Mouse (Mus musculus) liver, embryonic 11.5 days (tissue): Measurements from ENCODE around the gene Trpm6. TPM values are rescaled to one million over a fixed set of nuclear protein-coding genes. Genes with fewer than 3 reads are reported as not detected.

ENCODE experiments used
- ATAC-seq: fragments of 200-750 bp; cut with Nextera tagmentation; replicated peaks from 2 replicates; pipeline ENCODE4 v1.8.0; 2017; ENCODE audit warnings: moderate number of reproducible peaks, mild to moderate bottlenecking, moderate TSS enrichment, moderate library complexity; ENCODE audit not compliant: low FRiP score
- DNase-seq: peaks from one replicate; pipeline ENCODE4 v3.0.0-alpha.2; 2017; ENCODE audit warnings: low spot score
- H3K27ac ChIP-seq: fragments of 300-500 bp; sonication (generic); 2 replicates; pipeline ENCODE4 v1.5.1; 2014; ENCODE audit warnings: mild to moderate bottlenecking, low read depth, low read length, control low read depth
- H3K27me3 ChIP-seq: fragments of 300-500 bp; sonication (generic); replicated peaks from 2 replicates; pipeline ENCODE4 v1.6.1; 2014; ENCODE audit warnings: low read length, mixed read lengths; ENCODE audit not compliant: control insufficient read depth, insufficient read depth
- H3K36me3 ChIP-seq: fragments of 300-500 bp; sonication (generic); 2 replicates; pipeline ENCODE4 v1.6.1; 2014; ENCODE audit warnings: mild to moderate bottlenecking, low read length, moderate library complexity, mixed read lengths; ENCODE audit not compliant: control insufficient read depth, insufficient read depth
- H3K4me1 ChIP-seq: fragments of 300-500 bp; sonication (generic); replicated peaks from 2 replicates; pipeline ENCODE4 v1.6.1; 2014; ENCODE audit warnings: low read length, mixed read lengths; ENCODE audit not compliant: control insufficient read depth, insufficient read depth
- H3K4me2 ChIP-seq: fragments of 300-500 bp; sonication (generic); 2 replicates; pipeline ENCODE4 v1.6.1; 2014; ENCODE audit warnings: mild to moderate bottlenecking, control low read depth, moderate library complexity
- H3K4me3 ChIP-seq: fragments of 300-500 bp; sonication (generic); 2 replicates; pipeline ENCODE4 v1.5.1; 2014; ENCODE audit warnings: low read depth, low read length, control low read depth
- H3K9ac ChIP-seq: fragments of 300-500 bp; sonication (generic); 2 replicates; pipeline ENCODE4 v1.6.1; 2014; ENCODE audit warnings: low read depth, low read length, control low read depth
- H3K9me3 ChIP-seq: fragments of 300-500 bp; sonication (generic); 2 replicates; pipeline ENCODE4 v1.6.1; 2016; ENCODE audit warnings: low read length, inconsistent platforms, mixed read lengths; ENCODE audit not compliant: control insufficient read depth
- WGBS: fragments of 180-500 bp; shearing (Covaris S2); extraction: QIAGEN DNeasy Blood & Tissue Kit; methylation state at CpG from one replicate; pipeline ENCODE4 v1.1.7; 2014; 5-methylcytosine and 5-hydroxymethylcytosine counted together
- polyA plus RNA-seq: library from polyadenylated mRNA; unstranded; fragments of >200 nt; fragmentation: Nextera tagmentation; extraction: Ambion mirVana; gene quantifications from 2 replicates; pipeline ENCODE4 v1.2.1, GENCODE M21; 2014

Gene Trpm6
- polyA plus RNA-seq, 1 experiment from 2014 or later = 0.15 TPM

DNA sequence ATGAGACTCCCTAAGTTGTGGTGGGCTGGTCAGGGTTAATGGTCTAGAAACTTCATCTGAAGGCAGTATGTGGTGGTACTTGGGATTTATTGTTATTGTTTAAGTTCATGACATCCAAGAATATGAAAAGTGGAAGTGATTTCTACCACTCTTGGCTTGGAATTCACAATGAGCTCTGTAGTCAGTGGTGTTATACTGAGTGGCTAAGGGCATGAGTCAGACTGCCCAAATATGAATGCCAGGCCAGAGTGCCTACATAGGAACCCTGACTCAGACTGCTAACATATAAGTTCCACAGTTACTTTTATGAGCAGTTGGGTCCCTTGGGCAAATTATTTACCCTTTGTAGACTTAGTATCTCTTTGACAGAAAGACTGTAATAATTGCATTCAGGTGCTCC lies 7.4 kb downstream of the Trpm6 start:
- no peak overlapping the region for H3K27ac ChIP-seq
- H3K27me3 ChIP-seq = no peaks in the 10 kb centered on the region
- H3K4me2 ChIP-seq = no peak overlapping the region
- H3K9me3 ChIP-seq = no peaks in the 10 kb centered on the region
- H3K36me3 ChIP-seq = no peaks in the 10 kb centered on the region
- H3K4me1 ChIP-seq = no peaks in the 10 kb centered on the region
- ATAC-seq = no peak
- no peak overlapping the region for H3K4me3 ChIP-seq
- no peak for DNase-seq
- no peak overlapping the region for H3K9ac ChIP-seq

GRCm38 (mm10) chr19:18757706-18758105 lies 7.9 kb downstream of the Trpm6 start:
- no peak for DNase-seq
- 58% methylated on average over 4 of the region's 4 CpGs for WGBS
- Histone ChIP-seq H3K9me3 (no peaks in the 10 kb centered on the region), H3K4me1 (no peaks in the 10 kb centered on the region), H3K4me2 (no peak overlapping the region), H3K9ac (no peak overlapping the region), H3K4me3 (no peak overlapping the region), H3K27ac (no peak overlapping the region), H3K27me3 (no peaks in the 10 kb centered on the region), H3K36me3 (no peaks in the 10 kb centered on the region)
- no peak for ATAC-seq

DNA sequence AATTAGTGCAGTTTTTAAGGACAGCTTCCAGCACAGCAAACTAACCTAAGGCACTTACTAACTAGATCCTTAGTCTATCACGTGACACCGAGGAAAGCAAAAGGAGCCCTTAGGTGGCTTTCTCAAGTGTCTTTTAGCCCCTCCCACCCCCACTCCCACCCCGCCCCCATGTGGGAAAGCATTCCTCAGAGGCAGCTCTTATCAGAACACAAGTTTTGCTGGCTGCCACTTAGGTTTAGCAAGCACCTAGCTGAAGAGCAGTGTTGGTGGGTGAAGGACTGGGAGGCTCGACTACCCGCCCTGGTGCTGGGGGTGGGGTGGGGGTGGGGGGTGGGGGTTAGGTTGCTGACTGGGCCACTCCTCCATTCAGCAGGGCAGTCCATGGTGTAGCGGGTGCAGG lies 8.5 kb downstream of the Trpm6 start:
- peak; percentile 63; the same call in 1 of the 2 replicates for ATAC-seq
- Histone ChIP-seq H3K36me3 (no peaks in the 10 kb centered on the region), H3K27ac (no peak overlapping the region), H3K9me3 (no peaks in the 10 kb centered on the region), H3K4me3 (no peak overlapping the region), H3K27me3 (no peaks in the 10 kb centered on the region), H3K4me1 (no peaks in the 10 kb centered on the region), H3K4me2 (no peak overlapping the region), H3K9ac (no peak overlapping the region)
- WGBS = 22% methylated on average over 6 of the region's 6 CpGs
- DNase-seq = no peak

DNA sequence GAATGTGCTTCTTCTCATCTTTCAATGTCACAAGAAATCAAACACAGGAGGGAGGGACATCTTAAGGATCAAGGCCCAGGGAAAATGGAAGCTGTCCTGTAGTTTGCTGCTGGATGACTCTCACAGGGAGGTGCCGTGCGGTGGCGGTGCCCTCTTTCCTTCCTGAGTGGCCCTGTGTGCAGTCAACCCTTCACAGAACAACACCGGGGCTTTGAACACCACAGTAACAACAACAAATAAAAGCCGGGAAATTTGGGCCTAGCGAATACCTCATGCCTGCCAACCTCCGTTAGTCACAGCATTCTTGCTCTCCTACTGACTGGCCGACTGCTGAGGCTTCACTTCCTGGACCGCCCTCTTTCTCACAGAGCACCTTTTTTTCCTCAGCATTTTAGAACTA lies 9.1 kb downstream of the Trpm6 start:
- Histone ChIP-seq H3K4me3 (no peak overlapping the region), H3K36me3 (no peaks in the 10 kb centered on the region), H3K9ac (no peak overlapping the region), H3K4me1 (no peaks in the 10 kb centered on the region), H3K9me3 (no peaks in the 10 kb centered on the region), H3K4me2 (no peak overlapping the region), H3K27ac (no peak overlapping the region), H3K27me3 (no peaks in the 10 kb centered on the region)
- DNase-seq (no peak), ATAC-seq (no peak)
- WGBS = 65% methylated on average over 9 of the region's 9 CpGs

DNA sequence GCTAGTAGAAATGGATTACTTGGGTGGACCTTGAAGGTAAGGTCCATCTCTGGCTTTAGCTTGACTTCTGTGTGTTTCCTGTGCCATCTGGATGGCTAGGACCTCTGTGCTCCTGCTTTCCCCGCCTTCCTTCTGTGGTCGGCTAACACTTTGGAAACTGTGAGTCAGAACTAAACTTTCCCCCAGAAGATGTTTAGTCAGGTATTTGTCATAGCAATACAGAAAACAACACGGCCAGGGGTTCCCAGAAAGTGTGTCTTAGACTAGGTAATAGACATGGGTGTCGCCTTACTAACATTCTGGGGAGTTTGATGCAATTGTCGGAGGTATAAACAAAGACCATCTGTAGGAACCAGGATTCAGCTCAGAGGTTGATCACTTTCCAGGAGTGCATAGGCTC lies 16.6 kb downstream of the Trpm6 start:
- no peaks in the 10 kb centered on the region for H3K36me3 ChIP-seq
- no peak for DNase-seq

GRCm38 (mm10) chr19:18771048-18771447 lies 21.3 kb downstream of the Trpm6 start:
- ATAC-seq (no peak), DNase-seq (no peak)

More for the DNA sequence above, 16.6 kb downstream of the Trpm6 start:
- Histone ChIP-seq H3K4me1 (no peaks in the 10 kb centered on the region), H3K27ac (no peak overlapping the region), H3K4me3 (no peak overlapping the region), H3K27me3 (no peaks in the 10 kb centered on the region), H3K4me2 (no peak overlapping the region), H3K9me3 (no peaks in the 10 kb centered on the region), H3K9ac (no peak overlapping the region)
- ATAC-seq = no peak
- 71% methylated on average over 5 of the region's 5 CpGs for WGBS

GRCm38 (mm10) chr19:18771561-18771960 lies 21.8 kb downstream of the Trpm6 start:
- no peak overlapping the region for H3K4me3 ChIP-seq
- H3K36me3 ChIP-seq = no peaks in the 10 kb centered on the region
- no peaks in the 10 kb centered on the region for H3K4me1 ChIP-seq
- no peaks in the 10 kb centered on the region for H3K9me3 ChIP-seq
- no peak overlapping the region for H3K27ac ChIP-seq
- no peak overlapping the region for H3K9ac ChIP-seq
- no peak for ATAC-seq
- DNase-seq = no peak
- 77% methylated on average over 1 of the region's 1 CpGs for WGBS
- H3K27me3 ChIP-seq = no peaks in the 10 kb centered on the region
- H3K4me2 ChIP-seq = no peak overlapping the region

More at GRCm38 (mm10) chr19:18771048-18771447, 21.3 kb downstream of the Trpm6 start:
- Histone ChIP-seq H3K27ac (no peak overlapping the region), H3K4me1 (no peaks in the 10 kb centered on the region), H3K9ac (no peak overlapping the region), H3K36me3 (no peaks in the 10 kb centered on the region), H3K4me3 (no peak overlapping the region), H3K27me3 (no peaks in the 10 kb centered on the region), H3K9me3 (no peaks in the 10 kb centered on the region), H3K4me2 (no peak overlapping the region)
- WGBS = 40% methylated on average over 1 of the region's 1 CpGs

GRCm38 (mm10) chr19:18772888-18773488 lies 23.2 kb downstream of the Trpm6 start:
- DNase-seq = no peak
- Histone ChIP-seq H3K4me2 (no peak overlapping the region), H3K9ac (no peak overlapping the region), H3K27ac (no peak overlapping the region), H3K27me3 (no peaks in the 10 kb centered on the region), H3K36me3 (no peaks in the 10 kb centered on the region), H3K9me3 (no peaks in the 10 kb centered on the region), H3K4me1 (no peaks in the 10 kb centered on the region), H3K4me3 (no peak overlapping the region)
- WGBS = 81% methylated on average over 5 of the region's 5 CpGs
- no peak for ATAC-seq

DNA sequence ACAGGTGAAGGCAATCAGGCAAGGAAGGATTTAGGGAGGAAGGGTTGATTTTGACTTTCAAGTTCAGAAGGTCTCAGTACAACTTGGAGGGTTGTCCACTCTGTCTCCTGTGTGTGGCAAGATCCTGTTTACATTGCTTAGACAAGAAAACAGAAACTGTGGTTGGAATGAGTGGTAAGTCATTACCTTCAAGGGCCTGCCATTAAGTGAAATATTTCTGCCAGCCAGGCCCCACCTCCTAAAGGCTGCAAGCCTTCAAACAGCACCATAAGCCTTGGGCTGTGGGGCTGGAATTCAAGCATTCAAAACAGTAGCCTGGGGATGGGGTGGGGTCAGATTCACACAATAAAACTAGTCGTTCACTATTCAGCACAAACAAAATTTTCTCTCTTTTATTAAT lies 24.3 kb downstream of the Trpm6 start:
- Histone ChIP-seq H3K4me3 (no peak overlapping the region), H3K9ac (no peak overlapping the region), H3K4me1 (no peaks in the 10 kb centered on the region), H3K36me3 (no peaks in the 10 kb centered on the region), H3K9me3 (no peaks in the 10 kb centered on the region), H3K27me3 (no peaks in the 10 kb centered on the region), H3K4me2 (no peak overlapping the region), H3K27ac (no peak overlapping the region)
- no peak for DNase-seq
- ATAC-seq = no peak
- WGBS = 63% methylated on average over 1 of the region's 1 CpGs
